Mouse (Mus musculus): ENCODE data around the gene Asphd1.
"Not testable (repeated sequence)": the region's sequence is repeated elsewhere in the genome, so short reads cannot be mapped to it uniquely, and the experiment has no call there.

The Asphd1 gene

GRCm38 (mm10) chr7:126950647-126951615, 1.5 kb upstream of the Asphd1 start:
- DNase-seq, result peak; percentile 64 to 78

GRCm38 (mm10) chr7:126949793-126950646, 638 bp upstream of the Asphd1 start, which contains the start of gene Sez6l2:
TSS of gene Sez6l2 (plus strand) at chr7:126950563.
- DNase-seq, result peak; percentile 90 to 91

DNA sequence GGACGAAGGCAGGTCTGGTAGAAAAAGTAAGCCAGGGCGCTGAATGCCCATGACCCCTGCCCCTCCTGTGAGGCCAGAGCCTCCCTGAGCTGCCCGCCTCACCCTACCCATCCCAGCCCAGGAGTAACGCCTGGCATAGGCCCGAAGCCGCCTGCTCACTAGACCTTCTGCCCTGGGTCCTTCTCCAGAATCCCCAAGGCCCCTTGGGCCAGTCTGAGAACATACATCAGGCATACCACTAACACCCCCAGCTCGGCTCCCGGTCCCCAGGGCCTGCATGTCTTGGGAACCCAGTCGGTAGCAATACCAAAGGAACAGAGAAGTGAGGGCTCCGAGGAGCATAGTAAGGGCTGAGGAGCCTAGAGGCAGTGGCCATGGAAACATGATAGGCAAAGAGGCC, 756 bp downstream of the Asphd1 start:
- peak in 1 of 2 experiments; percentile 33 for DNase-seq

DNA sequence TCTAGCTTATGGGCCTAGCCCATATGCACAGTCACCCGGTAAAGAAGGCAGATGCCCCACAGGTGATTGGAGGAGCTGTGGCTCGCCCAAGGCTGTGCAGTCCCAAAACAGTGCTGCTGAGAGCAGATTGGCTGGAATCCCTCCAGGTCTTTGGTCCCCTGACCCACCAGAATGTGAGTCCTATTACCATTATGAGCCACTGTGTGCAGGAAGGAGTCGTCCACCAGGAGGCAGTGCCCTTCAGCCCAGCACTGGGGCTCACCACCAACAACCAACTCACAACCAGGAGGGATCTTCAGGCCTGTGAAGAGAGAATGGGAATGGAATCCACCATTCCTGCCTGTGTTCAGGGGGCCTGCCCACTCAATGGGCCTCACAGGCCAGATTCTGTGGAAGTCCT, 2.9 kb downstream of the Asphd1 start:
- peak; percentile 71 to 84 for DNase-seq

DNA sequence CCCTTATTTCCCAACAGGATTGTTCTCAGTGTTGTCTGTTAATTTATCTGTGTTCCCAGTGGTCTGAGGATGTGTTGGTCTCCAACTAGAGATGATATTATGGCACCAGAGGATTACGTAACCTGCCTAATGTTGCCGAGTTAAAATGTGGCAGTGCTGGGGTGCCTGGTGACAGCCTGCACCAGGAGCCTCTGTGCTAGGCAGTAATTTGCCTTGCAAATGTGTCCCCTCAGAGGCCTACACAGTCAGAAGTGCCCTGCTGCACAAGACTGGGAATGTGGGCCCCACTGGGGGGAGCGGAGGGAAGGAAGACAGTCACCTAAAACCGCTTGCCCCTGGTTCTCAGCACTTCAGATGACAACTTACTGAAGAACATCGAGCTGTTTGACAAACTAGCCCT, 7.6 kb downstream of the Asphd1 start:
- no peak for DNase-seq

DNA sequence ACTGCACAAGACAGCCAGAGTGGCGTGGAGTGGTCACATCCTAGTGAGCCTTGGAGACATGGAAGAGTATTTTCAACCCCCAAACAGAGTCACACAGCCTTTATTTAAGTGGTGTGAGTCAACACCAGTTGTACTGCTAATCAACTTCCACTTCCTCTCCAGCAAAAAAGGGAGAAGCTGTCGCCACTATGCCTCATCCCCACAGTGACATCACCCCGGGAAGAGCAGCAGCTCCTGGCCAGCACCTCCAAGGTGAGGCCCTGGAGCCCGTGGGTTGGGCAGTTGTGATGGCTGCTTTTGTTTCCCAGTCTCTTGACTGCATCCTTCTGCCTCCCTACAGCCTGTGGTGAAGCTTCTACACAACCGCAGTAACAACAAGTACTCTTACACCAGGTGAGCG, 8.2 kb downstream of the Asphd1 start:
- no peak for DNase-seq

GRCm38 (mm10) chr7:126932652-126933051, 16.7 kb downstream of the Asphd1 start:
- DNase-seq, result no peak

GRCm38 (mm10) chr7:126929046-126929445, 20.3 kb downstream of the Asphd1 start:
- no peak for DNase-seq

DNA sequence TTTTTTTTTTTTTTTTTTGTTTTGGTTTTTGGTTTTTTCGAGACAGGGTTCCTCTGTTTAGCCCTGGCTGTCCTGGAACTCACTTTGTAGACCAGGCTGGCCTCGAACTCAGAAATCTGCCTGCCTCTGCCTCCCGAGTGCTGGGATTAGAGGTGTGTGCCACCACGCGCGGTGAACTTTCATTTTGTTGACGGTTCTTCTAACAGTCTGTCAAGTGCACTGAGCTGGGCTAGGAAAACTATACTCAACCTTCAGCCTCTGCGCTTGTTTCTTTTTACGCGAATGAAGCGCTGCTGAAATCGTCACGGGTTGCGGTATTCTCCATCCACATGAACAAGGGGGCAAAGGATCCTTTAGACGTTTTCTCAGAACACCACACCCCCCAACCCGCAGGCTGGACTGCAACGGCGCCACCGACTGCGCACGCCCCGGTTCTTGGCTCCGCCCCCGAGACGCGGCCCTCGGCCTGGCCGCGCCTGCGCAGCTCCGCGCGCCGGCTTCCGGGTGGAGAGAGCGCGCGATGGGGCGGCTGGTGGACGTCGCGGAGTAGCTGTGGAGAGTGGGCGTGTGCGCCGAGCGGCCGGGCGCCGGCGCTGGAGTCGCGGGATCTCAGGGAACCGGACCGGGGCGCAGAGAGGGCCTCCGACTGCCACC, 20.9 kb downstream of the Asphd1 start, which contains the start of gene Kctd13:
Kctd13 (plus strand) TSS at position 496 of the 654 bp plus-strand sequence.
- DNase-seq, result peak; percentile 93 to 96

GRCm38 (mm10) chr7:126926299-126926698, 23.1 kb downstream of the Asphd1 start:
- DNase-seq, result no peak

DNA sequence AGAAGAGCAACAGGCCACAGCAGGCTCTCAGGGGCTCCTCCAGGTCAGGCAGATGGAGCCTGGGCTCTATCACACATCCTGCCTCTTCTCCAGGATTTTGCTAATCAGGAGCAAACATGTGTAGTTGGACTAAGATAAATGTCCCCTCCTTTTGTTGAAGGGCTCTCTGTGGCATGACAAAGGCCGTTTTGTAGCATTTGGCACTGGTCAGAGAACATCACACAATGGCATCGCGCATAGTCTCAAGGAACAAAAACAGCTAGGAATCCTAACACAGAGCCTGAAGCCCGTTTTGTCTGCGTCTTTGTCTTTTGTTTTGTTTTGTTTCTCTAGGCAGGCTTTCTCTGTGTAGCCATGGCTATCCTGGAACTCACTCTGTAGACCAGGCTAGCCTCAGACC, 25.4 kb downstream of the Asphd1 start:
- DNase-seq, result no peak

DNA sequence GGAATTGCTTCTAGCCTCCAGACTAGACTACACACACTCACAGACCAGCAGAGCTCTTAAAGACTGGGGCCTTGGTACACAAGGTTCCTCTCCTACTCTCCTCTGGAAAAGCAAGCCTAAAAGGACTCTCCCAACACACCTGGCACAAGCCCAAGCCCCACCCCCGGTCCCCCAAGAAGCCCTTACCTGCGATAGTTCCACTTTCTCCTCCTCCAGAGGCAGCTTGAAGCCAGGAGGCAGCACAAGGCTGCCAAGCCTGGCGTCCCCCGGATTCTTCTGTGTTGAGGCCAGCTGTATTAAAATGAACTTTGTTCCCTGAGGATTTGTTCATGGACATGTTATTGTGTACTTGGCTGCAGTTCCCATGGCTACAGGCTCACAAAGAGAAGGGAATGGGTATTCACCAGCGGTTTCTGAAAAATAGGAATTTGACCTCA, 26.7 kb downstream of the Asphd1 start, which contains the start of gene Tmem219:
Tmem219 (minus strand) TSS at position 294 of the 437 bp plus-strand sequence.
- DNase-seq, result peak; percentile 13 to 30

GRCm38 (mm10) chr7:126921563-126921962, 27.8 kb downstream of the Asphd1 start:
- no peak for DNase-seq

- DNase-seq, result no peak
Observed at GRCm38 (mm10) chr7:126919973-126920372, 29.4 kb downstream of the Asphd1 start.

DNA sequence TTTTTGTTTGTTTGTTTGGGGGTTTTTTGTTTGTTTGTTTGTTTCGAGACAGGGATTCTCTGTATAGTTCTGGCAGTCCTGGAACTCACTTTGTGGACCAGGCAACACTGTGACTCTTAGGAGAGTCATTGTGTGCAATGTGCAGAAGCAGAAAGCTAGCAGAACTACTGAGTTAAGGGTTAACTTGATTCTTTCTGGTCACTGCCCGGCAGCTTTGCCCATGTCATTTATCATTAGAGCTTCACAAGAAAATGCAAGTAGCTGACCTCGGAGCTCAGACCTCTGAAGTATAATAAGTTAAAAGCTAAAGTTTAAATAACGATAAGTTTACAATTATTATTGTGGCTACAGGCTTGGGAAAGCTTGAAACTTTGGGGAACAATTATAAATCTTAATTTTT, 31.0 kb downstream of the Asphd1 start:
- DNase-seq, result not testable (repeated sequence)

DNA sequence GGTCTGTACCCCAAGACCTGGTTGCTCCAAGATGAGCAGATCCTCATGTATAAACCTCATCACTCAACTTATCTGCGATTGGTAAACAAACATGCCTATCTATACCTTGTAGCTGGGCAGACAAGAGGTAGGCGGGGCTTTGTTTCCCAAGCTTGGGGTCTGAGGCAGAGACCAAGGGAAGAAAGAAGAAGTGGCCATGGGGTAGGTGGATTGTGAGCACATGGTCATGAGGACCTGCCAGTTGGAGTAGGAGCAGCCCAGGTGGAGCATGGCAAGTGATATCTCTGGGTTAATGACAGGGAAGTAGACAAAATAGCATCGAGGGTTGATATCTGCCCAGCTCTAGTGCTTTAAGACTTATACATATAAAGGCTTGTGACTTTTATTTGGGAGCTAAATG, 34.5 kb downstream of the Asphd1 start:
- no peak for DNase-seq

DNA sequence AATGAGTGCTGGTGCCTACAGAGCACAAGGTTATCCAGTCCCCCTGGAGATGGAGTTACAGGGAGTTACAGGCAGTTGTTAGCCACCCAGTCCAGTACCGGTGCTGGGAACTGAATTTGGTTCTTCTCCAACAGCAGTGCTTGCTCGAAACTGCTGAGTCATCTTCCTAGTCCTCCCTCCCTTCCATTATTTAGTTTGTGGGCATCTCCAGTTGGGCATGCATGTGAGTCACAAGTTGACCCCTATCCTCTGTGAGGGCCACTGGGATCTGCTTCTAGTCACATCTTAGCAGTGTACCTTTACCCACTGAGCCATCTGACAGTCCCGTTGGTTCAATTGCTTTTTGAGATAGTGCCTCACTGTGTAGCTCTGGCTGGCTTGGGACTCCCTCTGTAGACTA, 43.8 kb downstream of the Asphd1 start:
- DNase-seq, result no peak

GRCm38 (mm10) chr7:126899781-126900180, 49.6 kb downstream of the Asphd1 start:
- not testable (repeated sequence) for DNase-seq

DNA sequence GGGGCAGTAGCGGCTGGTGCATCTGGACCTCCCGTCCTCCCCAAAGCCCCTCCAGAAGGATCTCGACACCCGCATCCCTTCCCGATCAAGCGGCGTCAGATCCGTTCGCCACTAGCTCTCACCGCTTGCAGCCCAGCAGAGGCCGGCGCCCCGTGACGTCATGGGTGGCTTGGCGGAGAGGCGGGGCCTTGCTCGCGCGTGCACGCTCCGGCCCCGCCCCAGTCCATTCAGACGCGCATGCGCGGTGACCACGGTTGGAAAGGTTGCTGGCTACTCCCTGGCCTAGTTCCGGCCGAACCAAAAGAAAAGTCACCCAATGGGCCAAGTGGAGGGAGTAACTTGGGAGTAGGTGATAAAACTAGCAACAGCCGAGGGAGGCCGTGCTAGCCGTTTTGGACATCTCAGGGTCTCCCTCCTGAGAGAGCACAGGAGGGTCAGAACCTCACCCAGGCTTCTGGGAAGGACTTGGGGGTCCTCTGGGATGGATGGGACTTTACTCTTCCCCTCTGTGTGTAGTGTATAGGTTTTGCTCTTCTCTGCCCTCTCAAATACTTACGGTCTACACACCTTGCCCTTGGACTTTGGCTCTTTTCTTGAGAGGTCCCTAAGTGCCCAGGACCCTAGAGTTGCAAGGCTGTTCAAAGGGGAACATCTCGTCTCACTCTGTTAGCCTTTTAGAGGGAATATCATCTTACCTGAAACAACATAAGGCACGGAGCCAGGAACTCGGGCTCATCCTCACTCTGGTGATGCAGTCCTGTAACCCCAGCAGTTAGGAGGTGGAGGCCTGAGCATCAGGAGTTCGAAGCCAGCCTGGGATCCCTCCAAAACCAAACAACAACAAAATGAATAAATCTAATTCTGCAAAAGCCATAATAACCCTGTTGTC, 51.0 kb downstream of the Asphd1 start:
- DNase-seq, result peak; percentile 99

GRCm38 (mm10) chr7:126897390-126898101, 51.8 kb downstream of the Asphd1 start:
- peak in 1 of 2 experiments; percentile 26 for DNase-seq

DNA sequence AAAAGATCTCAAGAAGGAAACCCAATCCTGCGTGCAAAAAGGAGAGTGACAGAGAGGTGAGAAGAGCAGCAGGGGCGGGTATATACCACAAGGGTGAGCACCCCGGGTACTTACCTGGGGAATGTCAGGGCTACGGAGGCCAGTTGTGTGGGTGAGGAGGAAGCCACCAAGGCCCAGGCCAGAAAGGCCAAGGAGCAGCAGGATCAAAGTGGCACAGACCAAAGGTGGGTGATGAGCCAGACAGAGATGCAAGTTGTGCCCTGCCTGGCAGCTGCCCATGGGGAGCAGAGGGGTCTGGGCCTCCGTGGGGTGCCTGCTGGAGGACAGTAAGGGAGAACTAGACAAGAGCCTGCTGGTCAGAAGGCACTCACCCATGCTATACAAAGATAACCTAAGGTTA, 52.5 kb downstream of the Asphd1 start:
- peak; percentile 23 to 34 for DNase-seq
